Mouse (Mus musculus): ENCODE measurements around the gene Atp2b1.

The Atp2b1 gene

DNA sequence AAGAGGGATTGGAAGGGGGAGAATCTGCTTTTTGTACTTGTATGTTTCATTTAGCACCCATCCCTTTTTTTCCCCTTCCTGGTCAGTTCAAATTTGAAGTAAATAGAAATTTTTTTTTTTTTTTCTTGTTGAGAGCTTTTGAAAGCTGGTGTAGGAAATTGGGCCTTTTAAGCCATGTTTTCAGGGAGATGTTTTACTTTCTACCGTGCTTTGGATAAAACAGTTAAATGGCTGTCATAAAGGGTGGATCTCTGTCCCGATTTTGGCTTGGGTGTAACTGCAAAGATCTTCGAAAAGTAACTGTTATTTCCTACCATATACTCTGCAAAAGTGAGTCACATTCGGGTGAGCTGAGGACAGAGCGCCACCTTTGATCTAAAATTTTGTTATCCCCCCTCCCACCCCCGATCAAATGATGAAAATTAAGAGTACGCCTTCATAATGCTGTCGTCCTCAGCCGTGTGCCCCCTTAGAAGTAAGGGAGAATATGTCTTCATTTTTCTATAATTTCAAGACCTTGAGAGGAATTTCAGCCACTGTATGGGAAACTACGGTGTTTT, 2.7 kb downstream of the Atp2b1 start:
- no peak for DNase-seq

- no peak for DNase-seq
Observed at GRCm38 (mm10) chr10:98925081-98925480, 10.9 kb downstream of the Atp2b1 start.

- DNase-seq: no peak
Observed at GRCm38 (mm10) chr10:98926991-98927390, 12.8 kb downstream of the Atp2b1 start.

- DNase-seq: no peak
Observed at GRCm38 (mm10) chr10:98929444-98929843, 15.2 kb downstream of the Atp2b1 start.

- DNase-seq: peak in 1 of 2 experiments; percentile 31
Observed at GRCm38 (mm10) chr10:98930143-98930542, 15.9 kb downstream of the Atp2b1 start.

- DNase-seq: no peak
Observed at GRCm38 (mm10) chr10:98940137-98940536, 25.9 kb downstream of the Atp2b1 start.

DNA sequence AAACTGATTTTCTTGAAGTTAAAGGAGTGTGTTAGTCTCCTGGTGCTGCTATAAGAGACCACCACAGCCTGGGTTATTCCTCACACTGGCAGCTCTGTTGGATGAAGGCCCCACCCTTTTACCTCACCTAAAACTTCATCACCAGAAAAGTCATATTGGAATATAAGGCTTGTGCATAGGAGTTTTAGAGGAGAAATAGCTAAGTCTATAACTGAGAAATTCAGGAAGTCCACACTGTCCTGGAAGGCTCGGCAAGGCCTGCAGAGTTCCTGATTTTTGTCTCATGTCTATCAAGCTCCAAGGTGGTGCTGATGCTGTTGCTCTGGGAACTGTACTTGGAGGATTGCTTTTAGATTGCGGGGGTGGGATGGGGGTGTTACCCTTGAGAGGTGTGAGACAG, 26.6 kb downstream of the Atp2b1 start:
- no peak for DNase-seq

DNA sequence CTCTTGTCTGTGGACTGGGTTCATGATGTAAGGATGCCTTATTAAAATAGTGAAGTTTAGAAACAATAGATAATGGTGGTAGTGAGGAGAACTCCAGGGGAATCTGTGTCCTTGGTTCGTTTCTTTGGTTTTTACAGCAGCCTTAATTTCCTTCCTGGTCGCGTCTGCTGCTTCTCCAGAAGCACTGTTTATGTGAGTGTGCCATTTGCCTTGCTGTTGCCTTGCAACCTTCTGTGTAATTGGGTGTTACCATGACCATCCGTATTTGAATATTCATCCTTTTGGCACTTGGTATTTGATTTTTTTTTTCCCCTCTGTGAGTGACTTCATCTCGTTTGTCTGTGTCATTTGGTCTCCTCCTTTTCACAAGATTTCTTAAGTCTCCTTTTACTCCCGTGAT, 27.8 kb downstream of the Atp2b1 start:
- DNase-seq: no peak

- no peak for DNase-seq
Observed at GRCm38 (mm10) chr10:98942999-98943398, 28.8 kb downstream of the Atp2b1 start.

DNA sequence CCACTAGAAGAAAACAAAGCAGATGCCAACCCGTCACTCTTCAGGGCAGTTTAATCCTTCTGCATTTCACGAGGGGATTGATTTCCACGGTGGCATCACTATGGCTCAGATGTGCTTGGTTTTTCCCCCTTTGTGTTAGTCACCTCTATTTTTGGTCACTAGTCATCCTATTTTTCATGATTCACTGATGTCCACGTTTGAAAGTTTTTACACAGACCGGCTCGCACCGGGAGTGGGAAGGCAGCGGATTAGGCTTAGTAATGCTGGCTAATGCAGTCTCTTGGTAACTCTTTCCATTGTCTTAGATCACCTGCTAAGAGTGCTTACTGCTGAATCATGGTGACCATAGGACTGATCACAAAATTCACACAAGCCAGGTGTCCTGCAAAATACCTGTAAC, 29.7 kb downstream of the Atp2b1 start:
- DNase-seq: no peak

- DNase-seq: no peak
Observed at GRCm38 (mm10) chr10:98946031-98946791, 32.0 kb downstream of the Atp2b1 start.

DNA sequence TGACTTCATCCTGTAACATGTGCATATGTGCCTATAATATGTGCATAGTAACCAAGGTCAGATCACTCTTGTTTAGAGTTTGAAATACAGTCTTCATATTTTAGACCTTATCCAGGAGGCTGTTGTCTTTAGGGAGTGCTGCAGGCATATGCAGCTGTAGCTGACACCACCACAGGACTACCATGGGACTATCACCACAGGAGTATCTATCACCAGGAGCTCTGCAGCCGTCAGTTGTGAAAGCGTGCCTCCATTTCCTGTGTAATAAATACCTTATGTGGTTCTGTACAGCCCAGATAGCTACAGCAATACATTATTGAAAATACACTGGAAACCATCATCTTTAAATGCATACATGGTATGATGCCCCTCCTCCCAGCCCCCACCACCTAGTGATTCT, 33.0 kb downstream of the Atp2b1 start:
- DNase-seq: no peak

DNA sequence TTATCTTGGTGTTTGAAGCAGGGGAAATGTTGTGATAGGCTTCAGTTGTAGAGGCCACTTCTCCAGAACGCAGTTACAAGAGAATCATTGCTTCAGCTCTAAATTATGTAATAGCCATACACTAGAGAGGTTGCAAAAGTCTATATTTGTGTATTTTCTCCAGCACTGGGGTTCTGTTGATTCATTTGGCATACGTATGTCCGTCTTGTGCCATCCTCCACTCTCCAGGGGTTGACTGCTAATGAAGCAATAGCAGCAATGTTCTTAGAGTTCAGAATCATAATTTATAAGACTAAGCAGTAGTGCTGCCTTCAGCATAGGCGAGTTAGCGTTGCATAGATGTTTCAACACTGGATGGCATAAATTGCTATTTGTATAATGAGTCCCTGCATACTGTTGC, 33.9 kb downstream of the Atp2b1 start:
- DNase-seq: no peak

DNA sequence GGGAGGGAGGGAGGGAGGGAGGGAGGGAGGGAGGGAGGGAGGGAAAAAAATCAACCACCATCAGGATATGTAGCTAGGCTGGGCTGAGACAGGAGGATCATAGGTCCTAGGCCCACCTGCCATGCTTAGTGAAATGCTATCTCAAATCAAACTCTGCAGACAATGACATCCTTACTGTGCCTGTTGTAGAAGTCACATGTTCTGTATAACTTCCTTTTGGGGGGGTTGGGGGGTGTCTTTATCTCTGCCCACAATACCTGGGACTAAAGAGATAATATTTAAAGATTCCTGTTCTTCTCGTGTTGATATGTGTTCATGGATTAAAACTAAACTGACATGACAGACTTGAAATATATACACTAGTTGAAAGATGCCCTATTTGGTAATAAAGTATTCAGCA, 35.5 kb downstream of the Atp2b1 start:
- no peak for DNase-seq

DNA sequence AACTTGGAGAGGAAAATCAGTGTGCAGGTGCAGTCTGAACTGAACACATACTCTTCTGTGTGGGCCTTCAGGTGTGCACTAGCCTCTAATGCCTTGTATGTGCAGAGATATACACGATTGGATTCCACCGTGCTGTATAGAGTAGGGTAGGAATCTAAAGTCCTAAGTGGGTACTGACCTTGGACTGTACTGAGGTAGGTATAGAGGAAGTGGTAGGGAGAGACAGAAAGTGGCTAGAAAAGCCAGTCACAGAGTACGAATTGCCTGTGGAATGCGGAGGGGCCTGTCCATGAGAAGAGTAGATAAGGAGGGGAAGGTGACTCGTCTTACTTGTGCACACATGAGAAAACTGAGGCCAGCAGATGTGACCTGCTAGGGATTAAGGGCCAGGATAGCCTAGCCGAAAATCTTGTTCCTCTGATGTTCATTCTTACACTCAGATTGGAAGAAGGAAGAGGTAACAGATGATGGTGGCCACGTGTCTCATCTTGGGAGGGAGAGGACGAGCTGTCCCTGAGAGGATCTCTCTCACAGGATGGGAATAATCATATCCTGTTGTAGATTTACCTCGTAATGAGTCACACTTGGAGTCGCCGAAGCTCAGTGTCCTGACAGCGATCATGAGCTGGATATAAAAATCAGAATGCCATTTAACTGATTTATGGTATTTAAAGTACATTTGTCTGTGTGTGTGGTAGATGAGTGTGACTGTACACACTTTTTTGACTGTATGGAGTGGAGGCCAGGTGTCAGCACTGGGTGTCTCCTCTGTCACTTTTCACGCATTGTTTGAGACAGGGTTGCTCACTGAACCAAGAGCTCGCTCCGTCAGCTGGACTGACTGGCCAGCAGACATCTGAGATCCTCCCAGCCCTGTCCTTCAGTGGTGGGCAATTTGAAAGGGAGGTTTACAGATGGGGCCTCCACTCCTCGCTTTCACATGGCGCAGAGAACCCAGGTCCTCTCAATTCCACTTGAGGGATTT, 37.4 kb downstream of the Atp2b1 start:
- peak; percentile 37 to 54 for DNase-seq

- DNase-seq: no peak
Observed at GRCm38 (mm10) chr10:98954230-98954993, 40.2 kb downstream of the Atp2b1 start.

- DNase-seq: no peak
Observed at GRCm38 (mm10) chr10:98956124-98956523, 41.9 kb downstream of the Atp2b1 start.

- DNase-seq: no peak
Observed at GRCm38 (mm10) chr10:98958752-98959151, 44.5 kb downstream of the Atp2b1 start.

DNA sequence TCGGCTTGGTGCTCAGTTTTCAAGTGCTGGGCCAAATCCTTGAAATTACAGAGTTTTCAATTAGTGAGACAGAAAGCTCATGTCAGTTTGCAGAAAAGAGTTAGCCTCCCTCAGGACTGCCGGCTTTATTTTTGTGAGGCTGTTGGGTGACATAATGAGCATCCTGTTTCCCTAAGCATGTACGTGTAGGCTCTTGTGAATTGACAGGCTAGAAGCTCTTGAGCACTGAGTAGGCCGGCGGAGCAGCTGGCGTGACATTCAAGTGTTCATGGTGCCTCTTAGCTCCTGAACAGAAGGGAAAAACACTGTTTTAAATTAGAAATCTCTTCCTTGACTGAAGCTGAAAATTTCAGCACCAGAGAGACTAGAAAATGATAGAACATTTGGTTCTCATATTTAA, 45.2 kb downstream of the Atp2b1 start:
- DNase-seq: peak in 1 of 2 experiments; percentile 28

DNA sequence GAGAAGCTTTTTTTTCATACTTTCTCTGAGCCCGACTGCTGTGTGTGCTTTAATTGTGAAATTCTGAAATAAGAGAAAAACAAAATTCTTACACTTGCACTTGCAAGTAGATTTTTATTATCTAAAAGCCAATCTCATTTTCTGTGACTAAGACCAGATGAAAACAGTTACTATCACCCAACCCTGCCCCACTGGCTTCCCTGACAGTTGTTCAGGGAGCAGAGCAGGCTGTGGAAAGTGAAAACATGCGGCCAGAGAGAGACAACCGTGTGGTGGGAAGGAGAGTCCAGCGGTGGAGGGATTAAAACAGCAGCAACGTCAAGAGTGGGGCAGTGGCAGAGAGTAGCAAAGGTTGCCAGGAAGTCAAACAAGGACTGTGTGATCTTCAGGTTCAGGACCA, 46.7 kb downstream of the Atp2b1 start:
- no peak for DNase-seq

DNA sequence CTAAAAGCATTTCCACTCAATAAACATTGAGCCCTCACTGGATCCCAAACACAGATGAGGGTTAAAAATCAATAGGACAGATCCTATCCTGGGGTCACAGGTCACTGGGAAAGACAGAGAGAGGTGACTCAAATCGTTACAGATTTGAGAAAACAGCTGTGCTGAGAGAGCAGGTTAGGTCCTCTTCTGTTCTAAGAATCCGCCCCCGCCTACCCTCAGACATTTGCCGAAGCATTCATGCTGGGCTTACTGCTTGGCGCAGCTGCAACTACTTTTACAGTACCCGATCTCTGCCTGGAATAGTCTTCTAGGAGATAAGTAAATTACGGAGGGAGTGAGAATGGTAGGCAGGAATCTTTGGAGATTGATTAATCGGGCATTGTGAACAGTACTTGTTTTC, 47.9 kb downstream of the Atp2b1 start:
- no peak for DNase-seq

GRCm38 (mm10) chr10:98966407-98967215, 52.4 kb downstream of the Atp2b1 start:
- DNase-seq: no peak

Measured in cerebellum, adult 18-20 months (tissue).